Mouse (Mus musculus) CD8-positive naive resting alpha-beta T cell, adult 2 months (primary cell): ENCODE results near the gene Aldh3a2.
A peak's percentile ranks its signal among the peaks of the same experiment; 100 is the strongest.
"Not testable (repeated sequence)": the region's sequence is repeated elsewhere in the genome, so short reads cannot be mapped to it uniquely, and the experiment has no call there.

Experiments
- DNase-seq, 2 experiments: peaks; one replicate each; pipeline ENCODE4 v3.0.0; 2022; ENCODE audit warnings: low read depth in 2 of 2, low spot score in 2 of 2

Gene Aldh3a2

GRCm38 (mm10) chr11:61175778-61176177 lies 91.5 kb downstream of the Aldh3a2 start:
- DNase-seq = no peak

- DNase-seq = peak; percentile 98 to 99
These were observed 92.2 kb downstream of the Aldh3a2 start, which contains the start of gene Usp22 for GRCm38 (mm10) chr11:61174821-61175658. TSS of gene Usp22 (minus strand) at chr11:61175055.

DNA sequence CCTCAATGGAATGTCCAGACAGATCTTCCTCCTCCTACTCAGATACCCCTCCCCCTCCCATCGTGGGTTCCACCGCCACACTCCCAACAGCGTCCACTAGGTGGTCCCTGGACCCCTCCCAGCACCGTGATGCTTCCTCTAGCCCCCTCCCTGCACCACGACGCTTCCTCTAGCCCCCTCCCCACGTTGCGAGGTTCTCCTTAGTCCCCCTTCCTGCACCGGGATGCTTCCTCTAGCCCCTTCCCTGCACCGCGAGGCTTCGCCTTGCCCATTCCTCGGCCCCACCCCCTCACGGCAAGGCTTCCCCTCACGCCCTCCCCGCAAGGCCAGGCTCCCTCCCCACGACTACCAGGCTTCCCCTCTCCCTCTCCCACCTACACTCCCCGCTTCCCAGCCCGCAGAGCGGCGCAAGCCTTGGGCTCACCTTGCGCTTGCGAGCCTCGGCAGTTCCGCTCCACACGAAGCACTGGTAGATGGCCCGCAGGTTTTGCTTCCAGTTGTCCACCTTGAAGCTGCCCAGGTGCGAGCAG lies 92.9 kb downstream of the Aldh3a2 start:
- DNase-seq = no peak

GRCm38 (mm10) chr11:61173477-61173876 lies 93.8 kb downstream of the Aldh3a2 start:
- DNase-seq = not testable (repeated sequence)
